Mouse (Mus musculus): ENCODE data around the gene Samd4b. TPM values are rescaled to one million over a fixed set of nuclear protein-coding genes. Genes with fewer than 3 reads are reported as not detected.

Samd4b gene
- total and polyA plus RNA-seq, 3 experiments, result 6.4 to 45.9 TPM; not detected in 1

DNA sequence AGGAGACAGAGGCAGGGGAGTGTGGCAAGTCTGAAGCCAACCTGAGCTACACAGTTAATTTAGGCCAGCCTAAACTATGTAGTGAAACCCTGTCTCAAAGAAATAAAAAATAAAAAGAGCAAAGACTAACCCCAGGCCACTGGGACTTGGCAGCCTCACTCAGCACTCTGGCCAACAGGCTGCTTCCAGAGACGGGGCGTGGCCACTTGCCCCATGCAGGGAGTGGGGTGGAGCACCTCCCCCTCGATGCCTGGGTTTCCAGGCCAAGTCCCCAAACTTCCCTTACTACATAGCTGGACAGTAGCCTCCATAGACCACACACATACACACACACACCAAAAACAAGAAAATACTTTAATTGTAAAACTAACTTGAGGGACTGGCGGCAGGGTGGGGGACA, 39.5 kb downstream of the Samd4b start:
- no peaks in the 10 kb centered on the region for H3K4me1 ChIP-seq (ENCODE audit: control insufficient read depth in 1 of 2, insufficient read depth in 2 of 2, low read length in 2 of 2)
- no peak for DNase-seq (ENCODE audit: low read depth, low spot score)
- H3K9ac ChIP-seq (ENCODE audit: control insufficient read depth, low read depth, low read length, poor library complexity, severe bottlenecking), result no peak overlapping the region
- no peaks in the 10 kb centered on the region for H3K27me3 ChIP-seq (ENCODE audit: control insufficient read depth in 1 of 2, insufficient read depth in 2 of 2, low read length in 2 of 2)
- H3K36me3 ChIP-seq (ENCODE audit: control insufficient read depth in 1 of 2, insufficient read depth in 2 of 2, low read length in 2 of 2), result no peaks in the 10 kb centered on the region
- no peaks in the 10 kb centered on the region for H3K79me2 ChIP-seq (ENCODE audit: control insufficient read depth, insufficient read depth, low read length, poor library complexity)
- H3K27ac ChIP-seq (ENCODE audit: control insufficient read depth, low read depth, low read length), result no peak overlapping the region
- H3K9me3 ChIP-seq (replicated peaks; ENCODE audit: insufficient read depth, low read length), result no peaks in the 10 kb centered on the region
- TF ChIP-seq ZMIZ1 (IDR thresholded peaks at IDR 0.05; ENCODE audit: low read depth, low read length) (no peak), RAD21 (IDR thresholded peaks at IDR 0.05; ENCODE audit: low read depth, low read length) (no peak)
- H3K4me3 ChIP-seq (ENCODE audit: control insufficient read depth in 1 of 2, insufficient read depth in 1 of 2, low read depth in 2 of 2, low read length in 2 of 2), result no peak overlapping the region

DNA sequence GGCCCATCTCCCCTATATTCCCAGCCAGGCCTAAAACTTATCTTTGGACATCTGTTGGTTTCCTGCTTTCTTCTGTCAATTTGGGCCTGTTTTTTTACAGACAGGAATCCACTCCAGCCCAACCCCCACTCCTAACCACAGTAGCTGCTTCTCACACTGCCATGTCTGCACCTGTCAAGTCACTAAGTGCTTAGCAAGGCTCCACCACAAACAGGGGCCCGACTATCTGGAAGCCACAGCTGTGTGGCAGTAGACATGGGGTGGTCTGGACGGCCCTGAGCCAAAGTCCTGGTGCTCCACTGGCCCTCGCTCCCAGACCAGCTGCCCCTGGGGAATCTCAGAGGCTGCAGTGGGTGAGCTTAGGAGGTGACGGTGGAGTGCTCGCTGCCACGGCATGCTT, 40.2 kb downstream of the Samd4b start:
- H3K79me2 ChIP-seq (ENCODE audit: control insufficient read depth, insufficient read depth, low read length, poor library complexity), result no peaks in the 10 kb centered on the region
- H3K9me3 ChIP-seq (replicated peaks; ENCODE audit: insufficient read depth, low read length), result no peaks in the 10 kb centered on the region
- H3K9ac ChIP-seq (ENCODE audit: control insufficient read depth, low read depth, low read length, poor library complexity, severe bottlenecking), result no peak overlapping the region
- H3K4me1 ChIP-seq (ENCODE audit: control insufficient read depth in 1 of 2, insufficient read depth in 2 of 2, low read length in 2 of 2), result no peaks in the 10 kb centered on the region
- no peaks in the 10 kb centered on the region for H3K36me3 ChIP-seq (ENCODE audit: control insufficient read depth in 1 of 2, insufficient read depth in 2 of 2, low read length in 2 of 2)
- no peak for DNase-seq (ENCODE audit: low read depth, low spot score)
- no peak overlapping the region for H3K27ac ChIP-seq (ENCODE audit: control insufficient read depth, low read depth, low read length)
- no peak overlapping the region for H3K4me3 ChIP-seq (ENCODE audit: control insufficient read depth in 1 of 2, insufficient read depth in 1 of 2, low read depth in 2 of 2, low read length in 2 of 2)
- H3K27me3 ChIP-seq (ENCODE audit: control insufficient read depth in 1 of 2, insufficient read depth in 2 of 2, low read length in 2 of 2), result no peaks in the 10 kb centered on the region
- TF ChIP-seq TAL1 (IDR thresholded peaks at IDR 0.05; ENCODE audit: low read length) (0 out of 2 replicates have a peak, but pooled peaks have one; percentile 4), CTCF (IDR thresholded peaks at IDR 0.05 in 2 of 3, conservative IDR thresholded peaks at IDR 0.05 in 1 of 3; ENCODE audit: control insufficient read depth in 1 of 3, insufficient read depth in 1 of 3, low read depth in 2 of 3, low read length in 3 of 3, poor library complexity in 1 of 3, severe bottlenecking in 1 of 3) (no peak), MXI1 (IDR thresholded peaks at IDR 0.05; ENCODE audit: low read depth, low read length) (no peak)

DNA sequence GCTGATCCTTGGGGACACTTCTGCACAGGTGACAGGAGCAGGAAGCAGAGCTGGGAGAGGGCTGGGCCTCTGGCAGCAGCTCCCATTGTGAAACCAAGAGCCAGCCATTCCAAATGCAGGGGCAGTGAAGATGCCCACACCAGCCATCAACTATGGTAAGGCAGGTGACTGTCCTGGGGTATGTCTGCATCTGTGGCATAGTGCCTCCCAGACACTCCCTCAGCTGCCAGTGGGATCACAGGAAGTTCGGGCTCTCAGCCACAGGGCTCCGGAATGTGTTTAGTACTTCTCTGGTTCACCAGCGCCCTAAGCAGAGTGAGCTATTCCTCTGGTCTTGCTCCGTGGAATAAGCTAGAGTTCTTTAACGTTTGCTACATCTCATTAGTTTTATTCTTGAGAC, 40.9 kb downstream of the Samd4b start:
- no peaks in the 10 kb centered on the region for H3K4me1 ChIP-seq (ENCODE audit: control insufficient read depth in 1 of 2, insufficient read depth in 2 of 2, low read length in 2 of 2)
- no peak overlapping the region for H3K9ac ChIP-seq (ENCODE audit: control insufficient read depth, low read depth, low read length, poor library complexity, severe bottlenecking)
- no peaks in the 10 kb centered on the region for H3K9me3 ChIP-seq (replicated peaks; ENCODE audit: insufficient read depth, low read length)
- DNase-seq (ENCODE audit: low read depth, low spot score), result no peak
- TF ChIP-seq KAT2A (conservative IDR thresholded peaks at IDR 0.05; ENCODE audit: low read depth, low read length), result no peak
- H3K79me2 ChIP-seq (ENCODE audit: control insufficient read depth, insufficient read depth, low read length, poor library complexity), result no peaks in the 10 kb centered on the region
- H3K4me3 ChIP-seq (ENCODE audit: control insufficient read depth in 1 of 2, insufficient read depth in 1 of 2, low read depth in 2 of 2, low read length in 2 of 2), result no peak overlapping the region
- H3K36me3 ChIP-seq (ENCODE audit: control insufficient read depth in 1 of 2, insufficient read depth in 2 of 2, low read length in 2 of 2), result no peaks in the 10 kb centered on the region
- H3K27me3 ChIP-seq (ENCODE audit: control insufficient read depth in 1 of 2, insufficient read depth in 2 of 2, low read length in 2 of 2), result no peaks in the 10 kb centered on the region
- H3K27ac ChIP-seq (ENCODE audit: control insufficient read depth, low read depth, low read length), result no peak overlapping the region

DNA sequence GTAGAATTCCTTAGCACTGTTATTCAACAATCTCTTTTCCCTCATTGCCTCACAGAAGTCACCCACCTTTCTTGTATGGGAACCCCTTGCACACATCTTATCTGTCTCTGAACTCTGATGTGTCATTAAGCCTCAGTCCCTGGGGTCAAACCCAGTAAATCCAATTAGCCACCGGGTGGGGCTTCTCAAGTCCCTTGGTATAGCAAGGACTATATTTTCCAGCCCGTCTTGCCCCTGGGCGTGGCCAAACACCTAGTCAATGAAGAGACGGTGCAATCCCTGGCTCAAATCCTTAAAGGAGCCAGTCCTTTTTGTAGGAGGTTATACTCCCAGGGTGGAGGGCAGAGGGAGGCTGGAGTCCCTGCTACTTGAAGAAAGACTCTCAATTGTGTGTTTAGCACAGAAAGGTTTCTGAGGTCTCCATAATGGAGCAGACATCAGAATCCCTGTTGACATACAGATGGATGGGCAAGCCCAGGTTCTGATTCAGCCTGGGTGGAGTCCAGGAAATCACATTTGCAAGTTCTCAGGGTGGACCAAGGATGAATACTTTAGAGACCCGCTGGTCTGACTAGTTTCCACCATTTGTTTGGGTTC, 41.9 kb downstream of the Samd4b start:
- TF ChIP-seq ZMIZ1 (IDR thresholded peaks at IDR 0.05; ENCODE audit: low read depth, low read length) (no peak), GABPA (IDR thresholded peaks at IDR 0.05; ENCODE audit: low read depth, low read length) (no peak), MAX (IDR thresholded peaks at IDR 0.05; ENCODE audit: low read length) (no peak), ZNF384 (IDR thresholded peaks at IDR 0.05; ENCODE audit: low read depth, low read length) (no peak), E2F4 (IDR thresholded peaks at IDR 0.05; ENCODE audit: borderline replicate concordance, low read depth, low read length) (no peak), TBP (IDR thresholded peaks at IDR 0.05; ENCODE audit: low read depth, low read length) (no peak), MAFK (IDR thresholded peaks at IDR 0.05; ENCODE audit: borderline replicate concordance, low read depth, low read length) (no peak), KAT2A (conservative IDR thresholded peaks at IDR 0.05; ENCODE audit: low read depth, low read length) (no peak), EP300 (IDR thresholded peaks at IDR 0.05; ENCODE audit: low read depth in 1 of 2, low read length in 2 of 2) (no peak), POLR2A (IDR thresholded peaks at IDR 0.05; ENCODE audit: control insufficient read depth in 1 of 2, insufficient read depth in 1 of 2, low read depth in 1 of 2, low read length in 2 of 2, poor library complexity in 1 of 2) (no peak), MXI1 (IDR thresholded peaks at IDR 0.05; ENCODE audit: low read depth, low read length) (no peak), HCFC1 (IDR thresholded peaks at IDR 0.05; ENCODE audit: low read depth, low read length) (no peak)
- Histone ChIP-seq H3K9me3 (replicated peaks; ENCODE audit: insufficient read depth, low read length) (no peaks in the 10 kb centered on the region), H3K27me3 (ENCODE audit: control insufficient read depth in 1 of 2, insufficient read depth in 2 of 2, low read length in 2 of 2) (0 out of 4 replicates have a peak, but pooled peaks cover 0 to under 1% of the 10 kb centered on the region in 2 experiments), H3K79me2 (ENCODE audit: control insufficient read depth, insufficient read depth, low read length, poor library complexity) (no peaks in the 10 kb centered on the region), H3K27ac (ENCODE audit: control insufficient read depth, low read depth, low read length) (no peak overlapping the region), H3K4me3 (ENCODE audit: control insufficient read depth in 1 of 2, insufficient read depth in 1 of 2, low read depth in 2 of 2, low read length in 2 of 2) (no peak overlapping the region), H3K4me1 (ENCODE audit: control insufficient read depth in 1 of 2, insufficient read depth in 2 of 2, low read length in 2 of 2) (no peaks in the 10 kb centered on the region), H3K36me3 (ENCODE audit: control insufficient read depth in 1 of 2, insufficient read depth in 2 of 2, low read length in 2 of 2) (no peaks in the 10 kb centered on the region), H3K9ac (ENCODE audit: control insufficient read depth, low read depth, low read length, poor library complexity, severe bottlenecking) (no peak overlapping the region)
- DNase-seq (ENCODE audit: low read depth, low spot score), result no peak

Data from MEL (cell line).